Mouse (Mus musculus): Measurements from ENCODE around the gene Sdk2. TPM values are rescaled to one million over a fixed set of nuclear protein-coding genes. Genes with fewer than 3 reads are reported as not detected.

The Sdk2 gene
- total and polyA plus RNA-seq, 3 experiments: 1.2 to 4.8 (median 1.3) TPM

- dilution Hi-C loops (cut with MboI; ENCODE audit: extremely low pct_ligation_motif_present, extremely low pct_unique_long_range_greater_than_20kb, low sequenced_read_pairs): no loop called here
Measured at GRCm38 (mm10) chr11:113819001-113819400, 247.8 kb downstream of the Sdk2 start.

GRCm38 (mm10) chr11:113816971-113817548 lies 249.8 kb downstream of the Sdk2 start:
- TF ChIP-seq JUN (IDR thresholded peaks at IDR 0.05; ENCODE audit: insufficient read depth, low read depth, low read length) (no peak), IRF4 (IDR thresholded peaks at IDR 0.05; ENCODE audit: low read depth, low read length) (no peak), MEF2A (IDR thresholded peaks at IDR 0.05; ENCODE audit: borderline replicate concordance, low read depth, low read length) (no peak), RAD21 (IDR thresholded peaks at IDR 0.05; ENCODE audit: low read depth, low read length) (no peak), ZKSCAN1 (IDR thresholded peaks at IDR 0.05; ENCODE audit: borderline replicate concordance, low read depth, low read length) (no peak), NRF1 (IDR thresholded peaks at IDR 0.05; ENCODE audit: low read depth, low read length) (no peak), TBP (conservative IDR thresholded peaks at IDR 0.05; ENCODE audit: low read depth, low read length) (no peak), MAZ (IDR thresholded peaks at IDR 0.05; ENCODE audit: low read depth, low read length) (no peak), ZMIZ1 (IDR thresholded peaks at IDR 0.05; ENCODE audit: low read depth, low read length) (no peak), MYC (IDR thresholded peaks at IDR 0.05; ENCODE audit: low read depth, low read length) (no peak), CHD1 (IDR thresholded peaks at IDR 0.05; ENCODE audit: low read depth, low read length) (no peak), HCFC1 (IDR thresholded peaks at IDR 0.05; ENCODE audit: low read depth, low read length) (no peak), MXI1 (IDR thresholded peaks at IDR 0.05; ENCODE audit: low read depth, low read length) (no peak), RCOR1 (conservative IDR thresholded peaks at IDR 0.05; ENCODE audit: low read depth, low read length) (no peak), USF2 (conservative IDR thresholded peaks at IDR 0.05; ENCODE audit: low read depth, low read length) (no peak), EP300 (IDR thresholded peaks at IDR 0.05; ENCODE audit: low read length) (no peak), KAT2A (IDR thresholded peaks at IDR 0.05; ENCODE audit: insufficient replicate concordance, low read length) (no peak), UBTF (IDR thresholded peaks at IDR 0.05; ENCODE audit: low read depth, low read length) (no peak), ETS1 (conservative IDR thresholded peaks at IDR 0.05; ENCODE audit: low read depth, low read length) (no peak)
- Histone ChIP-seq H3K27me3 (replicated peaks) (no peaks in the 10 kb centered on the region), H3K4me1 (ENCODE audit: control insufficient read depth in 1 of 2, insufficient read depth in 2 of 2) (no peaks in the 10 kb centered on the region), H3K4me2 (ENCODE audit: insufficient read depth, low read depth, poor library complexity, severe bottlenecking) (no peak overlapping the region), H3K4me3 (replicated peaks in 1 of 3; ENCODE audit: low read depth in 2 of 3, low read length in 2 of 3, poor library complexity in 1 of 3) (no peak overlapping the region), H3K9ac (ENCODE audit: insufficient read depth, low read depth) (no peak overlapping the region), H3K27ac (ENCODE audit: insufficient read depth, low read depth) (no peak overlapping the region), H3K79me2 (replicated peaks; ENCODE audit: control insufficient read depth, extremely low read depth, insufficient read depth, poor library complexity, severe bottlenecking) (no peaks in the 10 kb centered on the region), H3K36me3 (replicated peaks in 1 of 2; ENCODE audit: control insufficient read depth in 1 of 2, insufficient read depth in 1 of 2, low read length in 1 of 2) (no peaks in the 10 kb centered on the region), H3K9me3 (replicated peaks; ENCODE audit: low read length) (no peaks in the 10 kb centered on the region)
- dilution Hi-C loops (cut with MboI; ENCODE audit: extremely low pct_ligation_motif_present, extremely low pct_unique_long_range_greater_than_20kb, low sequenced_read_pairs): no loop called here
- in situ Hi-C loops (cut with MboI; ENCODE audit: low pct_ligation_motif_present, low pct_unique_long_range_greater_than_20kb, low sequenced_read_pairs): loop anchor here (25.0 kb wide), 2 partner anchors 530 to 630 kb away; no protein-coding TSS in a partner anchor
- no peak for DNase-seq (ENCODE audit: extremely low read depth)

More at GRCm38 (mm10) chr11:113819001-113819400, 247.8 kb downstream of the Sdk2 start:
- in situ Hi-C loops (cut with MboI; ENCODE audit: low pct_ligation_motif_present, low pct_unique_long_range_greater_than_20kb, low sequenced_read_pairs): loop anchor here (25.0 kb wide), 2 partner anchors 532 to 632 kb away; no protein-coding TSS in a partner anchor
- no peak overlapping the region for H3K9ac ChIP-seq (ENCODE audit: insufficient read depth, low read depth)
- no peaks in the 10 kb centered on the region for H3K36me3 ChIP-seq (replicated peaks in 1 of 2; ENCODE audit: control insufficient read depth in 1 of 2, insufficient read depth in 1 of 2, low read length in 1 of 2)
- TF ChIP-seq ZMIZ1 (IDR thresholded peaks at IDR 0.05; ENCODE audit: low read depth, low read length) (no peak), ELF1 (IDR thresholded peaks at IDR 0.05; ENCODE audit: low read depth, low read length) (no peak), MYC (IDR thresholded peaks at IDR 0.05; ENCODE audit: low read depth, low read length) (no peak), UBTF (IDR thresholded peaks at IDR 0.05; ENCODE audit: low read depth, low read length) (no peak), TBP (conservative IDR thresholded peaks at IDR 0.05; ENCODE audit: low read depth, low read length) (no peak), PAX5 (IDR thresholded peaks at IDR 0.05; ENCODE audit: low read length) (no peak), SMC3 (IDR thresholded peaks at IDR 0.05; ENCODE audit: low read depth, low read length) (no peak)
- H3K4me1 ChIP-seq (ENCODE audit: control insufficient read depth in 1 of 2, insufficient read depth in 2 of 2): no peaks in the 10 kb centered on the region
- H3K4me3 ChIP-seq (replicated peaks in 1 of 3; ENCODE audit: low read depth in 2 of 3, low read length in 2 of 3, poor library complexity in 1 of 3): no peak overlapping the region
- H3K9me3 ChIP-seq (replicated peaks; ENCODE audit: low read length): no peaks in the 10 kb centered on the region
- H3K79me2 ChIP-seq (replicated peaks; ENCODE audit: control insufficient read depth, extremely low read depth, insufficient read depth, poor library complexity, severe bottlenecking): no peaks in the 10 kb centered on the region
- H3K27ac ChIP-seq (ENCODE audit: insufficient read depth, low read depth): no peak overlapping the region
- H3K27me3 ChIP-seq (replicated peaks): no peaks in the 10 kb centered on the region
- no peak for DNase-seq (ENCODE audit: extremely low read depth)
- no peak overlapping the region for H3K4me2 ChIP-seq (ENCODE audit: insufficient read depth, low read depth, poor library complexity, severe bottlenecking)

Measured in CH12.LX (cell line).